Mouse (Mus musculus): ENCODE results near the gene Olfr788. TPM values are rescaled to one million over a fixed set of nuclear protein-coding genes. Genes with fewer than 3 reads are reported as not detected.

Olfr788 gene
- total RNA-seq (2022): not detected

- DNase-seq (ENCODE audit: low spot score in 2 of 2): no peak
Observed at GRCm38 (mm10) chr10:129470698-129471097, at the start of gene Olfr788. Olfr788 (plus strand) TSS chr10:129470998.

GRCm38 (mm10) chr10:129427006-129427405 is 43.8 kb upstream of the Olfr788 start, which contains the start of gene Olfr786:
Olfr786 (plus strand) TSS chr10:129427306.
- no peak for DNase-seq (ENCODE audit: low spot score in 2 of 2)

- DNase-seq (ENCODE audit: low spot score in 2 of 2): no peak
Observed at GRCm38 (mm10) chr10:129461562-129461961, 9.2 kb upstream of the Olfr788 start, which contains the start of gene Olfr787. Olfr787 (plus strand) TSS chr10:129461862.

GRCm38 (mm10) chr10:129473256-129473655 is 2.5 kb downstream of the Olfr788 start:
- DNase-seq (ENCODE audit: low spot score in 2 of 2): no peak

- no peak for DNase-seq (ENCODE audit: low spot score in 2 of 2)
Observed at GRCm38 (mm10) chr10:129473723-129474122, 2.9 kb downstream of the Olfr788 start.

- no peak for DNase-seq (ENCODE audit: low spot score in 2 of 2)
Observed at GRCm38 (mm10) chr10:129484452-129484851, 13.7 kb downstream of the Olfr788 start, which contains the start of gene Olfr789. Olfr789 (plus strand) TSS chr10:129484752.

- DNase-seq (ENCODE audit: low spot score in 2 of 2): no peak
Observed at GRCm38 (mm10) chr10:129490101-129490500, 19.3 kb downstream of the Olfr788 start.

- no peak for DNase-seq (ENCODE audit: low spot score in 2 of 2)
Observed at GRCm38 (mm10) chr10:129498192-129498591, 27.4 kb downstream of the Olfr788 start, which contains the start of gene Olfr790. Olfr790 (plus strand) TSS chr10:129498492.

- no peak for DNase-seq (ENCODE audit: low spot score in 2 of 2)
Observed at GRCm38 (mm10) chr10:129521492-129521891, 50.7 kb downstream of the Olfr788 start, which contains the start of gene Olfr791. Olfr791 (plus strand) TSS chr10:129521792.

Other genes starting within 250 kb of the Olfr788 start
- not detected for gene Olfr774, start 234.8 kb upstream of the Olfr788 start, total RNA-seq (2022)
- gene Olfr775, start 222.6 kb upstream of the Olfr788 start, total RNA-seq (2022): under 1 TPM in 1 of 4 experiments, not detected in 3; 0.12 TPM
- gene Olfr776, start 211.9 kb upstream of the Olfr788 start, total RNA-seq (2022): not detected
- not detected for gene Olfr777, start 199.5 kb upstream of the Olfr788 start, total RNA-seq (2022)
- not detected for gene Olfr780, start 152.9 kb upstream of the Olfr788 start, total RNA-seq (2022)
- gene Olfr781, start 142.1 kb upstream of the Olfr788 start, total RNA-seq (2022): not detected
- not detected for gene Olfr782, start 122.1 kb upstream of the Olfr788 start, total RNA-seq (2022)
- under 1 TPM in 3 of 4 experiments, not detected in 1; 0.14 to 0.23 (median 0.22) TPM for gene Olfr784, start 86.9 kb upstream of the Olfr788 start, total RNA-seq (2022)
- gene Olfr785, start 65.6 kb upstream of the Olfr788 start, total RNA-seq (2022): not detected
- gene Olfr786, start 43.7 kb upstream of the Olfr788 start, total RNA-seq (2022): not detected
- not detected for gene Olfr787, start 9.1 kb upstream of the Olfr788 start, total RNA-seq (2022)
- not detected for gene Olfr789, start 13.8 kb downstream of the Olfr788 start, total RNA-seq (2022)
- not detected for gene Olfr790, start 27.5 kb downstream of the Olfr788 start, total RNA-seq (2022)
- not detected for gene Olfr791, start 50.8 kb downstream of the Olfr788 start, total RNA-seq (2022)
- gene Olfr792, start 68.2 kb downstream of the Olfr788 start, total RNA-seq (2022): not detected
- gene Olfr794, start 96.7 kb downstream of the Olfr788 start, total RNA-seq (2022): not detected
- not detected for gene Olfr796, start 141.6 kb downstream of the Olfr788 start, total RNA-seq (2022)
- gene Olfr798, start 156.9 kb downstream of the Olfr788 start, total RNA-seq (2022): not detected
- not detected for gene Olfr799, start 166.5 kb downstream of the Olfr788 start, total RNA-seq (2022)
- gene Olfr800, start 186.7 kb downstream of the Olfr788 start, total RNA-seq (2022): not detected
- not detected for gene Olfr801, start 202.9 kb downstream of the Olfr788 start, total RNA-seq (2022)
- not detected for gene Olfr802, start 217.2 kb downstream of the Olfr788 start, total RNA-seq (2022)
- gene Olfr803, start 223.3 kb downstream of the Olfr788 start, total RNA-seq (2022): not detected
- not detected for gene Olfr804, start 232.2 kb downstream of the Olfr788 start, total RNA-seq (2022)